Mouse (Mus musculus): ENCODE results near the gene Fam102b.

Fam102b gene

GRCm38 (mm10) chr3:109012595-109012994, 14.8 kb downstream of the Fam102b start:
- DNase-seq (ENCODE audit: extremely low spot score, low spot score): no peak

- DNase-seq (ENCODE audit: extremely low spot score, low spot score): no peak
These were observed 16.7 kb downstream of the Fam102b start for GRCm38 (mm10) chr3:109010489-109011260.

GRCm38 (mm10) chr3:109008180-109008579, 19.2 kb downstream of the Fam102b start:
- DNase-seq (ENCODE audit: extremely low spot score, low spot score): no peak

GRCm38 (mm10) chr3:109005777-109006176, 21.6 kb downstream of the Fam102b start:
- DNase-seq (ENCODE audit: extremely low spot score, low spot score): no peak

GRCm38 (mm10) chr3:108999173-108999572, 28.2 kb downstream of the Fam102b start:
- no peak for DNase-seq (ENCODE audit: extremely low spot score, low spot score)

GRCm38 (mm10) chr3:108997762-108998161, 29.6 kb downstream of the Fam102b start:
- DNase-seq (ENCODE audit: extremely low spot score, low spot score): no peak

- no peak for DNase-seq (ENCODE audit: extremely low spot score, low spot score)
These were observed 30.1 kb downstream of the Fam102b start for GRCm38 (mm10) chr3:108997284-108997683.

GRCm38 (mm10) chr3:108995379-108995778, 32.0 kb downstream of the Fam102b start:
- no peak for DNase-seq (ENCODE audit: extremely low spot score, low spot score)

- DNase-seq (ENCODE audit: extremely low spot score, low spot score): no peak
These were observed 32.9 kb downstream of the Fam102b start for GRCm38 (mm10) chr3:108994477-108994876.

- DNase-seq (ENCODE audit: extremely low spot score, low spot score): no peak
These were observed 37.3 kb downstream of the Fam102b start for GRCm38 (mm10) chr3:108989971-108990548.

- no peak for DNase-seq (ENCODE audit: extremely low spot score, low spot score)
These were observed 40.3 kb downstream of the Fam102b start for GRCm38 (mm10) chr3:108987009-108987659.

- DNase-seq (ENCODE audit: extremely low spot score, low spot score): no peak
These were observed 40.9 kb downstream of the Fam102b start for GRCm38 (mm10) chr3:108986534-108986933.

GRCm38 (mm10) chr3:108983989-108984388, 43.4 kb downstream of the Fam102b start:
- DNase-seq (ENCODE audit: extremely low spot score, low spot score): no peak

- no peak for DNase-seq (ENCODE audit: extremely low spot score, low spot score)
These were observed 45.5 kb downstream of the Fam102b start for GRCm38 (mm10) chr3:108981946-108982345.

GRCm38 (mm10) chr3:108977340-108978030, 49.9 kb downstream of the Fam102b start:
- DNase-seq (ENCODE audit: extremely low spot score, low spot score): no peak

- no peak for DNase-seq (ENCODE audit: extremely low spot score, low spot score)
These were observed 52.4 kb downstream of the Fam102b start for GRCm38 (mm10) chr3:108974920-108975485.

- DNase-seq (ENCODE audit: extremely low spot score, low spot score): no peak
These were observed 53.3 kb downstream of the Fam102b start for GRCm38 (mm10) chr3:108973980-108974660.

GRCm38 (mm10) chr3:108966051-108966450, 61.4 kb downstream of the Fam102b start:
- no peak for DNase-seq (ENCODE audit: extremely low spot score, low spot score)

GRCm38 (mm10) chr3:108964361-108965044, 62.9 kb downstream of the Fam102b start:
- no peak for DNase-seq (ENCODE audit: extremely low spot score, low spot score)

GRCm38 (mm10) chr3:108963776-108964175, 63.6 kb downstream of the Fam102b start:
- DNase-seq (ENCODE audit: extremely low spot score, low spot score): no peak

Data from neural tube, embryonic 10.5 days (tissue).